Mouse (Mus musculus) liver, embryonic 13.5 days (tissue): ENCODE data around the gene Odf4. TPM values are rescaled to one million over a fixed set of nuclear protein-coding genes. Genes with fewer than 3 reads are reported as not detected.

Experiments used
- polyA plus RNA-seq: library from polyadenylated mRNA; unstranded; fragments of >200 nt; fragmentation: Nextera tagmentation; extraction: Ambion mirVana; gene quantifications from 2 replicates; pipeline ENCODE4 v1.2.1, GENCODE M21; 2015

Gene Odf4
- polyA plus RNA-seq, 1 experiment from 2014 or later: not detected

Other genes with a start within 250 kb of the Odf4 start
- 18.5 and 21.5 TPM in 2 replicates for gene Myh10, start 235.5 kb downstream of the Odf4 start, polyA plus RNA-seq
- gene Ndel1, start 55.2 kb downstream of the Odf4 start, polyA plus RNA-seq: 35.5 and 40.0 TPM in 2 replicates
- gene Rnf222, start 38.5 kb downstream of the Odf4 start, polyA plus RNA-seq: 0.08 and 0.09 TPM in 2 replicates
- gene Rpl26, start 25.5 kb downstream of the Odf4 start, polyA plus RNA-seq: 881 and 895 TPM in 2 replicates
- 1.4 and 1.5 TPM in 2 replicates for gene Arhgef15, start 30.4 kb upstream of the Odf4 start, polyA plus RNA-seq
- gene Slc25a35, start 41.0 kb upstream of the Odf4 start, polyA plus RNA-seq: 0.47 and 0.57 TPM in 2 replicates
- 52.4 and 53.5 TPM in 2 replicates for gene Rangrf, start 48.1 kb upstream of the Odf4 start, polyA plus RNA-seq
- gene Pfas, start 81.4 kb upstream of the Odf4 start, polyA plus RNA-seq: 32.4 and 33.2 TPM in 2 replicates
- gene Ctc1, start 88.8 kb upstream of the Odf4 start, polyA plus RNA-seq: 16.9 and 20.3 TPM in 2 replicates
- gene Aurkb, start 118.6 kb upstream of the Odf4 start, polyA plus RNA-seq: 116 and 123 TPM in 2 replicates
- 3.5 TPM in 2 replicates for gene Borcs6, start 132.6 kb upstream of the Odf4 start, polyA plus RNA-seq
- 30.8 and 31.7 TPM in 2 replicates for gene Tmem107, start 143.7 kb upstream of the Odf4 start, polyA plus RNA-seq
- 12.5 and 15.9 TPM in 2 replicates for gene Vamp2, start 161.4 kb upstream of the Odf4 start, polyA plus RNA-seq
- gene Per1, start 168.1 kb upstream of the Odf4 start, polyA plus RNA-seq: 1.9 TPM in 2 replicates
- gene Hes7, start 193.3 kb upstream of the Odf4 start, polyA plus RNA-seq: 0.17 and 0.18 TPM in 2 replicates
- 0.09 TPM in 1 of 2 replicates, not detected in the other for gene 9130213A22Rik, start 195.5 kb upstream of the Odf4 start, polyA plus RNA-seq
- 0.06 TPM in 1 of 2 replicates, not detected in the other for gene Aloxe3, start 198.8 kb upstream of the Odf4 start, polyA plus RNA-seq
- not detected in 2 replicates for gene Alox12b, start 229.9 kb upstream of the Odf4 start, polyA plus RNA-seq